Mouse (Mus musculus) neutrophil, adult 65 days (primary cell): ENCODE results near the gene Ndn. TPM values are rescaled to one million over a fixed set of nuclear protein-coding genes. Genes with fewer than 3 reads are reported as not detected.

Source experiments
- total RNA-seq: library from RNA; stranded (reverse); gene quantifications from 2 replicates; pipeline ENCODE4 v1.2.4, GENCODE M21; 2023

Ndn gene
- total RNA-seq = not detected in 2 replicates

DNA sequence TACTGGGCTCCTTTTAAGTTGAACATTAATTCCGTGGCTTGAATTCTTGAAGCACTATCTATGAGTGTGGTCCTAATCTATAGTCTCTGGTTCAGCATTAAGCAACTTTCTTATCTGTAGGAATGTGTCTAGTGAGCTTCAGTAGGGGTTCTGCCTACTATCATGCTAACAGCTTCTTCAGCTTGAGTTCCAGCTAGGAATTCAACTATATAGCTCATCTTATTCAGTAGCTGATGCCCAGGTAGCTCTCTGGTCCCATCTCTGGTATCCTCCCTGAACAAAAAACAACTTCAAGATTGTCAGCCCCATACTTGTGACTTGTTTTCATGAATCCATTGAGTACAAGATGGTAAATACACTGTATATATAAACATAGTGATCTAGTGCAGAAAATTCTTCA lies at the start of gene Ndn:
Gene Ndn, plus strand, starts transcription at position 301 of the 400 bp plus-strand sequence.

DNA sequence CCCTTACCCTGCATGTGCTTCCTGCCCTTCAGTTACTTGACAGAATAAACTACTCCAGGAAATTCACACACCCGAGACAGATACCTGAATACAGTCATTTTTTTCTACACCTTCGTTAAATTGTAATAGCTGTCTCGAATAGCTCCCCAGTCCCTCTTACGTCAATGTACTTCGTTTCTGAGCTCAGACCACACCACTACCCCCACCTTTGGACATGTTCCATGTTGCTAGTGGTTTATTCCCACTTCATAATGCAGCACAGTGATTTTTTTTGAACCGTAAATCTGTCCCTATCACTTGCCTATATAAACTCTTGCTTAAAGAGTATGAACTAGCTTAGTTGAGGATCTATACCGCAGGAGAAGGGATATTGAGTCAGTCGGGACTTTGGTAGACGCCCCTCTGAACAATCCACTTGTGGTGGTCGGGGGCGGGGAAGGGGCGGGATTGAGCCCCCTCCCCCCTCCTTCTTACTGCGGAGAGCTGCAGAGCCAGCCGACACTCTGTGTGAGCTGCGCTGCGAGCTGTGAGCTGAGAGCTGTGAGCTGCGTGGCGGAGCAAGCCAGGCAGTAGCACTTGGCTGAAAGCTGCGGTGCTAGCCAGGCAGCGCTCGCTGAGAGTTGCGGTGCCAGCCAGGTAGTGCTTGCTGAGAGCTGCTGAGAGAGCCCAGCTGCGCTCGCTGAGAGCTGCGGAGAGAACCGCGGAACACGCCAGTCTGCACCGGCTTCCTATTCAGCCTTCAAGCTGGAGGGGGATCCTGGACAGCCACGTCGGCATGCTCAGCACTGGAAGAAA lies 30.3 kb downstream of the Ndn start, which contains the start of gene Magel2:
Gene Magel2, plus strand, starts transcription at position 501 of the 795 bp plus-strand sequence.

Other genes with a start within 250 kb of the Ndn start
- not detected in 2 replicates for gene Magel2, start 30.4 kb downstream of the Ndn start, total RNA-seq
- gene Mkrn3, start 73.6 kb downstream of the Ndn start, total RNA-seq = not detected in 2 replicates
- gene Peg12, start 117.9 kb downstream of the Ndn start, total RNA-seq = 0.95 and 1.3 TPM in 2 replicates